Mouse (Mus musculus) myocyte (in vitro differentiated cells): ENCODE measurements at regions not wholly inside any gene's neighbourhood (a gene's known extent, or its start where the extent isn't known, plus 50 kb on each side); places are given as distances from the start of the nearest gene placed in this dataset.

Experiments used
- H3K27me3 ChIP-seq: one replicate; pipeline ENCODE4 v1.6.1; 2011; ENCODE audit not compliant: control insufficient read depth, insufficient read depth, insufficient read length
- H3K36me3 ChIP-seq: one replicate; pipeline ENCODE4 v1.6.1; 2011; ENCODE audit not compliant: control insufficient read depth, insufficient read depth
- H3K4me2 ChIP-seq: one replicate; pipeline ENCODE4 v1.6.1; 2011; ENCODE audit warnings: low read depth, control low read depth
- H3K4me3 ChIP-seq: one replicate; pipeline ENCODE4 v1.5.1; 2011; ENCODE audit warnings: mild to moderate bottlenecking, control low read depth, moderate library complexity
- H3K79me2 ChIP-seq: one replicate; pipeline ENCODE4 v1.6.1; 2011; ENCODE audit not compliant: control insufficient read depth, insufficient read depth
- H3ac ChIP-seq: one replicate; pipeline ENCODE4 v1.6.1; 2011; ENCODE audit not compliant: control insufficient read depth, insufficient read length
- CEBPB ChIP-seq: IDR thresholded peaks from 2 replicates; pipeline ENCODE4 v1.6.1; 2011; ENCODE audit warnings: mild to moderate bottlenecking, moderate library complexity; ENCODE audit not compliant: poor library complexity, insufficient read depth, severe bottlenecking
- E2F4 ChIP-seq: IDR thresholded peaks from one replicate; pipeline ENCODE4 v1.6.1; 2011; ENCODE audit warnings: mild to moderate bottlenecking, control low read depth, moderate library complexity; ENCODE audit not compliant: insufficient read depth
- MAX ChIP-seq: IDR thresholded peaks from one replicate; pipeline ENCODE4 v1.6.1; 2011; ENCODE audit warnings: low read depth, mild to moderate bottlenecking, control low read depth
- MYOD1 ChIP-seq, 3 experiments: IDR thresholded peaks; one replicate each; pipeline ENCODE4 v1.6.1; 2011; ENCODE audit warnings: control low read depth in 2 of 3, low read depth in 2 of 3, mild to moderate bottlenecking in 2 of 3, moderate library complexity in 1 of 3; ENCODE audit not compliant: insufficient read length in 2 of 3, control insufficient read depth in 1 of 3
- MYOG ChIP-seq, 3 experiments: IDR thresholded peaks; one replicate each; pipeline ENCODE4 v1.6.1; 2011; ENCODE audit warnings: control low read depth in 2 of 3, low read depth in 2 of 3, mild to moderate bottlenecking in 2 of 3; ENCODE audit not compliant: insufficient read length in 2 of 3, control insufficient read depth in 1 of 3, insufficient read depth in 1 of 3
- POLR2A ChIP-seq: IDR thresholded peaks from one replicate; pipeline ENCODE4 v1.6.1; 2011; ENCODE audit warnings: low read depth, mild to moderate bottlenecking, control low read depth, moderate library complexity; ENCODE audit not compliant: insufficient read length
- POLR2AphosphoS2 ChIP-seq: IDR thresholded peaks from one replicate; pipeline ENCODE4 v1.6.1; 2011; ENCODE audit warnings: low read depth, control low read depth; ENCODE audit not compliant: insufficient read length
- REST ChIP-seq: IDR thresholded peaks from one replicate; pipeline ENCODE4 v1.6.1; 2011; ENCODE audit warnings: mild to moderate bottlenecking, control low read depth, moderate library complexity; ENCODE audit not compliant: insufficient read depth, insufficient read length
- SRF ChIP-seq: IDR thresholded peaks from one replicate; pipeline ENCODE4 v1.6.1; 2011; ENCODE audit warnings: low read depth; ENCODE audit not compliant: control insufficient read depth, insufficient read length
- TCF12 ChIP-seq: IDR thresholded peaks from one replicate; pipeline ENCODE4 v1.6.1; 2011; ENCODE audit warnings: mild to moderate bottlenecking, control low read depth; ENCODE audit not compliant: poor library complexity, insufficient read depth, severe bottlenecking
- TCF3 ChIP-seq: IDR thresholded peaks from one replicate; pipeline ENCODE4 v1.6.1; 2011; ENCODE audit warnings: low read depth, control low read depth; ENCODE audit not compliant: insufficient read length
- USF1 ChIP-seq: IDR thresholded peaks from one replicate; pipeline ENCODE4 v1.6.1; 2011; ENCODE audit warnings: low read depth, mild to moderate bottlenecking, control low read depth, moderate library complexity

GRCm38 (mm10) chr16:51547032-51547431, 484.0 kb upstream of the Cblb start:
- Histone ChIP-seq H3K4me3 (no peak overlapping the region), H3K79me2 (no peaks in the 10 kb centered on the region), H3K27me3 (no peaks in the 10 kb centered on the region), H3ac (no peak overlapping the region), H3K36me3 (no peaks in the 10 kb centered on the region), H3K4me2 (no peak overlapping the region)
- TF ChIP-seq MAX, result no peak
- TF ChIP-seq USF1, result no peak
- no peak for TF ChIP-seq REST
- no peak for TF ChIP-seq MYOG (IDR thresholded peaks at IDR 0.05; ENCODE audit: control insufficient read depth in 1 of 3, insufficient read depth in 1 of 3, insufficient read length in 2 of 3, low read depth in 2 of 3)
- TF ChIP-seq TCF12, result no peak
- no peak for TF ChIP-seq TCF3
- TF ChIP-seq E2F4, result no peak
- TF ChIP-seq POLR2AphosphoS2, result no peak
- no peak for TF ChIP-seq POLR2A
- TF ChIP-seq MYOD1 (IDR thresholded peaks at IDR 0.05; ENCODE audit: control insufficient read depth in 1 of 3, insufficient read length in 2 of 3, low read depth in 2 of 3), result no peak
- no peak for TF ChIP-seq SRF
- no peak for TF ChIP-seq CEBPB

GRCm38 (mm10) chr16:51562866-51563658, 468.0 kb upstream of the Cblb start:
- no peak overlapping the region for H3K4me3 ChIP-seq

GRCm38 (mm10) chr16:51564064-51564463, 467.0 kb upstream of the Cblb start:
- H3K27me3 ChIP-seq, result no peaks in the 10 kb centered on the region
- no peaks in the 10 kb centered on the region for H3K79me2 ChIP-seq
- H3ac ChIP-seq, result no peak overlapping the region
- no peak for TF ChIP-seq TCF3
- no peak for TF ChIP-seq USF1
- TF ChIP-seq TCF12, result no peak
- TF ChIP-seq REST, result no peak
- no peak for TF ChIP-seq MYOG (IDR thresholded peaks at IDR 0.05; ENCODE audit: control insufficient read depth in 1 of 3, insufficient read depth in 1 of 3, insufficient read length in 2 of 3, low read depth in 2 of 3)
- H3K4me3 ChIP-seq, result no peak overlapping the region
- H3K4me2 ChIP-seq, result no peak overlapping the region
- H3K36me3 ChIP-seq, result no peaks in the 10 kb centered on the region

More at GRCm38 (mm10) chr16:51562866-51563658, 468.0 kb upstream of the Cblb start:
- Histone ChIP-seq H3K4me2 (no peak overlapping the region), H3K36me3 (no peaks in the 10 kb centered on the region), H3K27me3 (no peaks in the 10 kb centered on the region), H3K79me2 (no peaks in the 10 kb centered on the region), H3ac (no peak overlapping the region)
- TF ChIP-seq TCF12 (no peak), POLR2AphosphoS2 (no peak), E2F4 (no peak), POLR2A (no peak), CEBPB (no peak), MYOD1 (IDR thresholded peaks at IDR 0.05; ENCODE audit: control insufficient read depth in 1 of 3, insufficient read length in 2 of 3, low read depth in 2 of 3) (no peak)

GRCm38 (mm10) chr16:51577915-51578593, 453.0 kb upstream of the Cblb start:
- H3ac ChIP-seq, result no peak overlapping the region
- no peak overlapping the region for H3K4me3 ChIP-seq
- TF ChIP-seq CEBPB, result no peak
- no peak for TF ChIP-seq SRF
- TF ChIP-seq E2F4, result no peak
- no peak for TF ChIP-seq TCF12
- no peak for TF ChIP-seq POLR2A
- no peak for TF ChIP-seq MYOD1 (IDR thresholded peaks at IDR 0.05; ENCODE audit: control insufficient read depth in 1 of 3, insufficient read length in 2 of 3, low read depth in 2 of 3)
- TF ChIP-seq MAX, result no peak
- TF ChIP-seq MYOG (IDR thresholded peaks at IDR 0.05; ENCODE audit: control insufficient read depth in 1 of 3, insufficient read depth in 1 of 3, insufficient read length in 2 of 3, low read depth in 2 of 3), result no peak
- TF ChIP-seq REST, result no peak
- no peak for TF ChIP-seq USF1
- TF ChIP-seq TCF3, result no peak
- TF ChIP-seq POLR2AphosphoS2, result no peak
- H3K27me3 ChIP-seq, result no peaks in the 10 kb centered on the region
- H3K79me2 ChIP-seq, result no peaks in the 10 kb centered on the region
- H3K36me3 ChIP-seq, result no peaks in the 10 kb centered on the region
- no peak overlapping the region for H3K4me2 ChIP-seq

- Histone ChIP-seq H3K4me3 (no peak overlapping the region), H3ac (no peak overlapping the region), H3K36me3 (no peaks in the 10 kb centered on the region), H3K27me3 (no peaks in the 10 kb centered on the region), H3K4me2 (no peak overlapping the region), H3K79me2 (no peaks in the 10 kb centered on the region)
- TF ChIP-seq REST (no peak), MAX (no peak), POLR2A (no peak), MYOG (IDR thresholded peaks at IDR 0.05; ENCODE audit: control insufficient read depth in 1 of 3, insufficient read depth in 1 of 3, insufficient read length in 2 of 3, low read depth in 2 of 3) (no peak), POLR2AphosphoS2 (no peak), TCF12 (no peak), USF1 (no peak), CEBPB (no peak), SRF (no peak), E2F4 (no peak), MYOD1 (IDR thresholded peaks at IDR 0.05; ENCODE audit: control insufficient read depth in 1 of 3, insufficient read length in 2 of 3, low read depth in 2 of 3) (no peak)
Measured at GRCm38 (mm10) chr16:51580525-51580924, 450.5 kb upstream of the Cblb start.
